23 mouse cellular contexts compared by ENCODE assay signal in the genomic region with DNA sequence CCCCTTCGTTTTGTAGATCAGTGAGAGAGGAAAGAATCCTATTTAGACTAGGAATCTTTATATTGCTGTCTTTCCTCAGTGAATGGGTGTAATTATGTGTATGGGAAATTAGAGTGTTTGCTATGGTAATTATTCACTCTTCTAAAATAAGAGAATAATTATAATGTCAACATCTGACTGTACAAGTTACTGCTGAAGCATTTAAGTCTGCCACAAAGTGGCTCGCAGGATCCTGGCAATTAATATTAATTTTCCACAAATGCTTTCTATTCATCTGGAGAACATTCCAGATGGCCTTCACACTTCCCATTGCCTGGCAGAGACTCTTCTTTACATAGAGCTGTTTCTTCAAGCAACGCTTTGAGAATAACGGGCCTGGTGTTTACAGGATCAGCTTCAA.
DNase-seq lines count a peak whose midpoint lies in the region; ATAC-seq and TF ChIP-seq lines count a peak whose summit lies in the region.
"Had no signal": no experiment of that assay in that cellular context is flagged by ENCODE, and none has a peak within 500 bp of the region (broad histone marks: within the 10 kb centered on the region; RNA-seq: fewer than 3 reads in every experiment).

No protein-coding gene starts in this region.

- no peak for TF ChIP-seq CTCF in lung, embryonic 14.5 days (IDR thresholded peaks at IDR 0.05; ENCODE audit: low read depth)
- TF ChIP-seq CTCF in lung, postnatal 0 days (IDR thresholded peaks at IDR 0.05): no peak
- TF ChIP-seq CTCF in forebrain, postnatal 0 days (IDR thresholded peaks at IDR 0.05; ENCODE audit: low read depth): no peak

- H3K4me3 ChIP-seq in forebrain, embryonic 13.5 days: no peak overlapping the region
- H3K4me3 ChIP-seq in forebrain, embryonic 11.5 days (ENCODE audit: low read depth, low read length): no peak overlapping the region
- H3K4me3 ChIP-seq in lung, embryonic 14.5 days (ENCODE audit: low read depth, low read length): no peak overlapping the region
- no peak overlapping the region for H3K4me3 ChIP-seq in lung, postnatal 0 days (ENCODE audit: low read depth, low read length)
- H3K4me3 ChIP-seq in forebrain, postnatal 0 days (ENCODE audit: low read depth, low read length): no peak overlapping the region
- H3K4me3 ChIP-seq: embryonic facial prominence, embryonic 10.5 days; gastrocnemius, adult 2 months; heart, embryonic 13.5 days; hindbrain, embryonic 12.5 days had no signal

- no peak overlapping the region for H3K4me2 ChIP-seq in forebrain, embryonic 13.5 days
- H3K4me2 ChIP-seq in forebrain, embryonic 11.5 days (ENCODE audit: low read depth, low read length, severe bottlenecking): no peak overlapping the region
- no peak overlapping the region for H3K4me2 ChIP-seq in lung, embryonic 14.5 days
- no peak overlapping the region for H3K4me2 ChIP-seq in lung, postnatal 0 days (replicated peaks; ENCODE audit: low read depth, low read length)
- no peak overlapping the region for H3K4me2 ChIP-seq in forebrain, postnatal 0 days (ENCODE audit: low read depth)
- H3K4me2 ChIP-seq: heart, embryonic 13.5 days; hindbrain, embryonic 12.5 days had no signal

- peak; percentile 88 for ATAC-seq in forebrain, embryonic 13.5 days
- ATAC-seq in forebrain, embryonic 11.5 days (replicated peaks; ENCODE audit: low FRiP score): no peak
- no peak for ATAC-seq in lung, embryonic 14.5 days (ENCODE audit: insufficient read depth)
- ATAC-seq in lung, postnatal 0 days: no peak
- ATAC-seq in forebrain, postnatal 0 days: peak; percentile 90
- ATAC-seq in erythroid progenitor cell, adult 5-6 weeks (replicated peaks; ENCODE audit: low FRiP score, poor library complexity, severe bottlenecking): no peak
- ATAC-seq: CD4-positive, CD25-positive, alpha-beta regulatory T cell, adult 4 months; hindbrain, embryonic 16.5 days had no signal

- TF ChIP-seq EP300 in lung, postnatal 0 days (IDR thresholded peaks at IDR 0.05): no peak

- no peak for DNase-seq in forebrain, embryonic 11.5 days (ENCODE audit: low spot score)
- peak; percentile 16 to 41 for DNase-seq in layer of hippocampus, adult 18-20 months (ENCODE audit: low spot score in 2 of 2)
- DNase-seq in layer of hippocampus, adult 11-12 months (ENCODE audit: low spot score): no peak
- DNase-seq in lung, embryonic 14.5 days: no peak
- no peak for DNase-seq in lung, postnatal 0 days (ENCODE audit: low spot score)
- peak; percentile 54 for DNase-seq in forebrain, postnatal 0 days
- DNase-seq: adrenal gland, adult 8-10 months; adrenal gland, postnatal 36 days; B cell, adult 2 months; cerebellum, adult 18-20 months; cerebellum, adult 9-11 months; cerebellum, postnatal 36 days; gastrocnemius, adult 2 months; gastrocnemius, postnatal 25 days; heart, postnatal 4 days had no signal

- WGBS in forebrain, embryonic 13.5 days: 47% methylated on average over 4 of the region's 4 CpGs
- WGBS in forebrain, embryonic 11.5 days: 79% methylated on average over 4 of the region's 4 CpGs
- 39% methylated on average over 4 of the region's 4 CpGs for WGBS in lung, embryonic 14.5 days
- 49% methylated on average over 4 of the region's 4 CpGs for WGBS in lung, postnatal 0 days
- WGBS in forebrain, postnatal 0 days: 21% methylated on average over 4 of the region's 4 CpGs

- peak overlapping the region; percentile 21; the same call in 1 of the 2 replicates for H3K27ac ChIP-seq in forebrain, embryonic 13.5 days
- H3K27ac ChIP-seq in forebrain, embryonic 11.5 days (ENCODE audit: low read depth, low read length): no peak overlapping the region
- H3K27ac ChIP-seq in lung, embryonic 14.5 days (ENCODE audit: low read depth): 0 out of 2 replicates have a peak overlapping the region, but pooled peaks have one; percentile 19
- H3K27ac ChIP-seq in lung, postnatal 0 days (ENCODE audit: low read length): no peak overlapping the region
- 0 out of 2 replicates have a peak overlapping the region, but pooled peaks have one; percentile 54 for H3K27ac ChIP-seq in forebrain, postnatal 0 days (ENCODE audit: low read depth, low read length)
- H3K27ac ChIP-seq: embryonic facial prominence, embryonic 10.5 days; gastrocnemius, adult 2 months; heart, embryonic 13.5 days; hindbrain, embryonic 12.5 days had no signal

- no peak overlapping the region for H3K9ac ChIP-seq in forebrain, embryonic 13.5 days
- no peak overlapping the region for H3K9ac ChIP-seq in forebrain, embryonic 11.5 days (ENCODE audit: low read length)
- no peak overlapping the region for H3K9ac ChIP-seq in lung, embryonic 14.5 days
- no peak overlapping the region for H3K9ac ChIP-seq in lung, postnatal 0 days (replicated peaks; ENCODE audit: low read depth)
- H3K9ac ChIP-seq in forebrain, postnatal 0 days: no peak overlapping the region
- H3K9ac ChIP-seq: heart, embryonic 13.5 days; hindbrain, embryonic 12.5 days had no signal

- peaks cover 29% of the 10 kb centered on the region for H3K4me1 ChIP-seq in forebrain, embryonic 13.5 days
- H3K4me1 ChIP-seq in forebrain, embryonic 11.5 days (replicated peaks; ENCODE audit: control insufficient read depth, insufficient read depth, low read length): no peaks in the 10 kb centered on the region
- no peaks in the 10 kb centered on the region for H3K4me1 ChIP-seq in lung, embryonic 14.5 days (ENCODE audit: insufficient read depth)
- no peaks in the 10 kb centered on the region for H3K4me1 ChIP-seq in lung, postnatal 0 days (ENCODE audit: insufficient read depth, low read depth, low read length)
- peaks cover 15% of the 10 kb centered on the region for H3K4me1 ChIP-seq in forebrain, postnatal 0 days (ENCODE audit: insufficient read depth)
- H3K4me1 ChIP-seq: embryonic facial prominence, embryonic 10.5 days; heart, embryonic 13.5 days had no signal

- no peaks in the 10 kb centered on the region for H3K36me3 ChIP-seq in forebrain, embryonic 13.5 days (ENCODE audit: poor library complexity, severe bottlenecking)
- no peaks in the 10 kb centered on the region for H3K36me3 ChIP-seq in forebrain, embryonic 11.5 days (ENCODE audit: control insufficient read depth, insufficient read depth, low read length)
- no peaks in the 10 kb centered on the region for H3K36me3 ChIP-seq in lung, embryonic 14.5 days (ENCODE audit: insufficient read depth)
- H3K36me3 ChIP-seq in lung, postnatal 0 days (ENCODE audit: insufficient read depth, low read length): no peaks in the 10 kb centered on the region
- H3K36me3 ChIP-seq in forebrain, postnatal 0 days (ENCODE audit: insufficient read depth): no peaks in the 10 kb centered on the region
- H3K36me3 ChIP-seq: embryonic facial prominence, embryonic 10.5 days; G1E; heart, embryonic 13.5 days; hindbrain, embryonic 12.5 days had no signal

- H3K9me3 ChIP-seq in forebrain, embryonic 13.5 days (replicated peaks): no peaks in the 10 kb centered on the region
- H3K9me3 ChIP-seq in forebrain, embryonic 11.5 days (ENCODE audit: control insufficient read depth, low read length): no peaks in the 10 kb centered on the region
- H3K9me3 ChIP-seq in lung, embryonic 14.5 days (ENCODE audit: low read depth, low read length): no peaks in the 10 kb centered on the region
- no peaks in the 10 kb centered on the region for H3K9me3 ChIP-seq in lung, postnatal 0 days (ENCODE audit: low read length)
- no peaks in the 10 kb centered on the region for H3K9me3 ChIP-seq in forebrain, postnatal 0 days (ENCODE audit: low read length)
- H3K9me3 ChIP-seq: embryonic facial prominence, embryonic 10.5 days; heart, embryonic 13.5 days; hindbrain, embryonic 12.5 days had no signal

- no peaks in the 10 kb centered on the region for H3K27me3 ChIP-seq in forebrain, embryonic 13.5 days
- no peaks in the 10 kb centered on the region for H3K27me3 ChIP-seq in forebrain, embryonic 11.5 days (ENCODE audit: control insufficient read depth, insufficient read depth, low read length)
- no peaks in the 10 kb centered on the region for H3K27me3 ChIP-seq in lung, embryonic 14.5 days (ENCODE audit: insufficient read depth, low read length)
- H3K27me3 ChIP-seq in lung, postnatal 0 days (replicated peaks; ENCODE audit: insufficient read depth, low read length): no peaks in the 10 kb centered on the region
- no peaks in the 10 kb centered on the region for H3K27me3 ChIP-seq in forebrain, postnatal 0 days (ENCODE audit: insufficient read depth, low read length)
- H3K27me3 ChIP-seq: heart, embryonic 13.5 days; hindbrain, embryonic 12.5 days had no signal

Comparison
In these comparisons a context has a peak if more than half of its experiments do, and no peak if none do; other contexts are left out.
1. ATAC-seq: peak in forebrain, embryonic 13.5 days (single experiment) and forebrain, postnatal 0 days (single experiment); none in forebrain, embryonic 11.5 days (single experiment), lung, embryonic 14.5 days (single experiment), lung, postnatal 0 days (single experiment) and erythroid progenitor cell, adult 5-6 weeks (single experiment).
2. H3K27ac ChIP-seq: peak in forebrain, embryonic 13.5 days (single experiment), lung, embryonic 14.5 days (single experiment) and forebrain, postnatal 0 days (single experiment); none in forebrain, embryonic 11.5 days (single experiment) and lung, postnatal 0 days (single experiment).
3. DNase-seq: peak in layer of hippocampus, adult 18-20 months (2 of 2) and forebrain, postnatal 0 days (single experiment); none in forebrain, embryonic 11.5 days (single experiment), layer of hippocampus, adult 11-12 months (single experiment), lung, embryonic 14.5 days (single experiment) and lung, postnatal 0 days (single experiment).